Mouse (Mus musculus) embryonic facial prominence, embryonic 10.5 days (tissue): Measurements from ENCODE around the gene Fam227a. TPM values are rescaled to one million over a fixed set of nuclear protein-coding genes. Genes with fewer than 3 reads are reported as not detected.
A peak's percentile ranks its signal among the peaks of the same experiment; 100 is the strongest.
"Not testable (repeated sequence)": the region's sequence is repeated elsewhere in the genome, so short reads cannot be mapped to it uniquely, and the experiment has no call there.

Source experiments
- DNase-seq: peaks from one replicate; pipeline ENCODE4 v3.0.0-alpha.2; 2017; ENCODE audit warnings: low spot score
- H3K27ac ChIP-seq: fragments of 300-500 bp; sonication (generic); replicated peaks from 2 replicates; pipeline ENCODE4 v1.5.1; 2016; ENCODE audit warnings: mild to moderate bottlenecking
- H3K27me3 ChIP-seq: fragments of 300-500 bp; sonication (generic); replicated peaks from 2 replicates; pipeline ENCODE4 v1.6.1; 2016; ENCODE audit warnings: low read depth, mild to moderate bottlenecking; ENCODE audit not compliant: poor library complexity, severe bottlenecking
- H3K36me3 ChIP-seq: fragments of 300-500 bp; sonication (generic); replicated peaks from 2 replicates; pipeline ENCODE4 v1.6.1; 2016; ENCODE audit warnings: mild to moderate bottlenecking, moderate library complexity
- H3K4me1 ChIP-seq: fragments of 300-500 bp; sonication (generic); 2 replicates; pipeline ENCODE4 v1.6.1; 2016
- H3K4me3 ChIP-seq: fragments of 300-500 bp; sonication (generic); 2 replicates; pipeline ENCODE4 v1.5.1; 2016; ENCODE audit warnings: mild to moderate bottlenecking, moderate library complexity
- H3K9me3 ChIP-seq: fragments of 300-500 bp; sonication (generic); 2 replicates; pipeline ENCODE4 v1.6.1; 2016; ENCODE audit warnings: mild to moderate bottlenecking
- WGBS: fragments of 180-500 bp; shearing (Covaris S2); methylation state at CpG from one replicate; pipeline ENCODE4 v1.1.7; 2016; 5-methylcytosine and 5-hydroxymethylcytosine counted together
- polyA plus RNA-seq: library from polyadenylated mRNA; unstranded; fragments of >200 nt; fragmentation: Nextera tagmentation; extraction: Ambion mirVana; gene quantifications from 2 replicates; pipeline ENCODE4 v1.2.1, GENCODE M21; 2016

Gene Fam227a
- polyA plus RNA-seq, 1 experiment from 2014 or later: 2.3 TPM

- Histone ChIP-seq H3K9me3 (no peaks in the 10 kb centered on the region), H3K27me3 (no peaks in the 10 kb centered on the region), H3K4me3 (no peak overlapping the region), H3K36me3 (peaks cover 66% of the 10 kb centered on the region), H3K4me1 (peaks cover 7% of the 10 kb centered on the region), H3K27ac (no peak overlapping the region)
- DNase-seq: no peak
- 87% methylated on average over 2 of the region's 2 CpGs for whole genome bisulfite sequencing
Observed at GRCm38 (mm10) chr15:79677936-79678335, 19.2 kb upstream of the Fam227a start.

- not testable (repeated sequence) for H3K27me3 ChIP-seq, DNase-seq
Observed at GRCm38 (mm10) chr15:79671828-79672348, 13.1 kb upstream of the Fam227a start.

GRCm38 (mm10) chr15:79670972-79671299 lies 12.2 kb upstream of the Fam227a start:
- under 1% methylated on average over 37 of the region's 37 CpGs for WGBS
- H3K36me3 ChIP-seq: peaks cover 66% of the 10 kb centered on the region
- peak overlapping the region; percentile 89 for H3K27ac ChIP-seq

More at GRCm38 (mm10) chr15:79671828-79672348, 13.1 kb upstream of the Fam227a start:
- not testable (repeated sequence) for H3K27ac ChIP-seq, H3K9me3 ChIP-seq, H3K4me1 ChIP-seq
- peak overlapping the region; percentile 90 for H3K4me3 ChIP-seq
- peaks cover 66% of the 10 kb centered on the region for H3K36me3 ChIP-seq
- WGBS: 87% methylated on average over 11 of the region's 11 CpGs

GRCm38 (mm10) chr15:79670249-79670971 lies 11.7 kb upstream of the Fam227a start, which contains the start of gene Tomm22:
TSS of gene Tomm22 (plus strand) at chr15:79670861.
- Histone ChIP-seq H3K36me3 (peaks cover 66% of the 10 kb centered on the region), H3K27me3 (no peaks in the 10 kb centered on the region), H3K27ac (peak within 1 kb of the TSS; percentile 89), H3K4me3 (peak within 1 kb of the TSS; percentile 90), H3K4me1 (peaks cover 6% of the 10 kb centered on the region), H3K9me3 (no peaks in the 10 kb centered on the region)
- DNase-seq: peak; percentile 93
- WGBS: 20% methylated on average over 33 of the region's 33 CpGs

More at GRCm38 (mm10) chr15:79670972-79671299, 12.2 kb upstream of the Fam227a start:
- Histone ChIP-seq H3K4me3 (peak overlapping the region; percentile 90), H3K27me3 (no peaks in the 10 kb centered on the region), H3K9me3 (no peaks in the 10 kb centered on the region), H3K4me1 (peaks cover 6% of the 10 kb centered on the region)
- DNase-seq: no peak

- H3K4me3 ChIP-seq: no peak overlapping the region
- no peak for DNase-seq
- H3K27me3 ChIP-seq: no peaks in the 10 kb centered on the region
- no peaks in the 10 kb centered on the region for H3K9me3 ChIP-seq
- WGBS: 74% methylated on average over 10 of the region's 10 CpGs
- peaks cover 57% of the 10 kb centered on the region for H3K36me3 ChIP-seq
- no peak overlapping the region for H3K27ac ChIP-seq
- peaks cover 6% of the 10 kb centered on the region for H3K4me1 ChIP-seq
Observed at GRCm38 (mm10) chr15:79669195-79669594, 10.4 kb upstream of the Fam227a start.

- no peak overlapping the region for H3K4me3 ChIP-seq
- DNase-seq: no peak
- no peak overlapping the region for H3K27ac ChIP-seq
- peaks cover 4% of the 10 kb centered on the region for H3K4me1 ChIP-seq
- H3K9me3 ChIP-seq: 0 out of 2 replicates have a peak, but pooled peaks cover 6% of the 10 kb centered on the region
- H3K27me3 ChIP-seq: no peaks in the 10 kb centered on the region
- peaks cover 64% of the 10 kb centered on the region for H3K36me3 ChIP-seq
- 93% methylated on average over 8 of the region's 8 CpGs for WGBS
Observed at GRCm38 (mm10) chr15:79664666-79665065, 5.9 kb upstream of the Fam227a start.

- WGBS: 70% methylated on average over 4 of the region's 4 CpGs
- Histone ChIP-seq H3K36me3 (peaks cover 50% of the 10 kb centered on the region), H3K4me1 (peaks cover 11% of the 10 kb centered on the region), H3K4me3 (no peak overlapping the region), H3K9me3 (0 out of 2 replicates have a peak, but pooled peaks cover 6% of the 10 kb centered on the region), H3K27me3 (no peaks in the 10 kb centered on the region), H3K27ac (no peak overlapping the region)
- peak; percentile 55 for DNase-seq
Observed at GRCm38 (mm10) chr15:79661852-79662251, 3.1 kb upstream of the Fam227a start.

GRCm38 (mm10) chr15:79657837-79658530 lies 772 bp downstream of the Fam227a start:
- Histone ChIP-seq H3K4me1 (peaks cover 11% of the 10 kb centered on the region), H3K27me3 (no peaks in the 10 kb centered on the region), H3K4me3 (peak overlapping the region; percentile 82), H3K27ac (peak overlapping the region; percentile 94), H3K9me3 (0 out of 2 replicates have a peak, but pooled peaks cover 6% of the 10 kb centered on the region), H3K36me3 (peaks cover 22% of the 10 kb centered on the region)
- peak; percentile 85 for DNase-seq
- WGBS: 4% methylated on average over 16 of the region's 16 CpGs

GRCm38 (mm10) chr15:79656451-79656850 lies 2.3 kb downstream of the Fam227a start:
- no peak for DNase-seq
- no peak overlapping the region for H3K4me3 ChIP-seq
- 94% methylated on average over 14 of the region's 14 CpGs for WGBS
- H3K27ac ChIP-seq: no peak overlapping the region
- peaks cover 11% of the 10 kb centered on the region for H3K4me1 ChIP-seq
- H3K36me3 ChIP-seq: peaks cover 7% of the 10 kb centered on the region
- no peaks in the 10 kb centered on the region for H3K27me3 ChIP-seq
- H3K9me3 ChIP-seq: peaks cover 1% of the 10 kb centered on the region; the same call in 1 of the 2 replicates

- Histone ChIP-seq H3K9me3 (no peaks in the 10 kb centered on the region; the same call in 1 of the 2 replicates), H3K27me3 (no peaks in the 10 kb centered on the region), H3K4me1 (no peaks in the 10 kb centered on the region), H3K4me3 (no peak overlapping the region), H3K36me3 (peaks cover 27% of the 10 kb centered on the region), H3K27ac (no peak overlapping the region)
- 81% methylated on average over 4 of the region's 4 CpGs for WGBS
- DNase-seq: no peak
Observed at GRCm38 (mm10) chr15:79651481-79651880, 7.3 kb downstream of the Fam227a start.

- peak; percentile 53 for DNase-seq
- Histone ChIP-seq H3K27ac (no peak overlapping the region), H3K9me3 (no peaks in the 10 kb centered on the region; the same call in 1 of the 2 replicates), H3K4me1 (no peaks in the 10 kb centered on the region), H3K27me3 (no peaks in the 10 kb centered on the region), H3K36me3 (peaks cover 27% of the 10 kb centered on the region), H3K4me3 (no peak overlapping the region)
Observed at GRCm38 (mm10) chr15:79650569-79650968, 8.2 kb downstream of the Fam227a start.

GRCm38 (mm10) chr15:79648130-79648529 lies 10.6 kb downstream of the Fam227a start:
- no peak for DNase-seq
- H3K4me3 ChIP-seq: no peak overlapping the region
- 88% methylated on average over 12 of the region's 12 CpGs for WGBS
- no peaks in the 10 kb centered on the region for H3K27me3 ChIP-seq
- no peak overlapping the region for H3K27ac ChIP-seq
- H3K9me3 ChIP-seq: no peaks in the 10 kb centered on the region; the same call in 1 of the 2 replicates
- no peaks in the 10 kb centered on the region for H3K4me1 ChIP-seq
- H3K36me3 ChIP-seq: peaks cover 31% of the 10 kb centered on the region
